Mouse (Mus musculus): ENCODE data around the gene 1700034J05Rik. TPM values are rescaled to one million over a fixed set of nuclear protein-coding genes. Genes with fewer than 3 reads are reported as not detected.
A peak's percentile ranks its signal among the peaks of the same experiment; 100 is the strongest.

1700034J05Rik gene
- polyA plus RNA-seq, 1 experiment from 2014 or later: 0.34 TPM

- no peak overlapping the region for H3K27ac ChIP-seq (ENCODE audit: low read depth)
Measured at GRCm38 (mm10) chr6:146928108-146928507, 26.1 kb downstream of the 1700034J05Rik start.

GRCm38 (mm10) chr6:146926415-146926980 lies 27.7 kb downstream of the 1700034J05Rik start:
- Histone ChIP-seq H3K36me3 (ENCODE audit: control insufficient read depth, insufficient read depth, low read length) (no peaks in the 10 kb centered on the region), H3K27ac (ENCODE audit: low read depth) (no peak overlapping the region)
- WGBS: 74% methylated on average over 5 of the region's 5 CpGs

More at GRCm38 (mm10) chr6:146928108-146928507, 26.1 kb downstream of the 1700034J05Rik start:
- no peaks in the 10 kb centered on the region for H3K27me3 ChIP-seq (replicated peaks; ENCODE audit: control insufficient read depth, insufficient read depth, low read length)
- DNase-seq (ENCODE audit: low spot score) (no peak), ATAC-seq (replicated peaks; ENCODE audit: low FRiP score, low TSS enrichment, low read depth) (no peak)
- 32% methylated on average over 3 of the region's 3 CpGs for WGBS
- H3K4me1 ChIP-seq (replicated peaks; ENCODE audit: control insufficient read depth, insufficient read depth, low read length): peaks cover 16% of the 10 kb centered on the region; the same call in 1 of the 2 replicates
- no peak overlapping the region for H3K4me3 ChIP-seq (ENCODE audit: low read depth, low read length)
- H3K36me3 ChIP-seq (ENCODE audit: control insufficient read depth, insufficient read depth, low read length): no peaks in the 10 kb centered on the region
- H3K9me3 ChIP-seq (ENCODE audit: control insufficient read depth, low read length): no peaks in the 10 kb centered on the region
- H3K9ac ChIP-seq (ENCODE audit: low read length): no peak overlapping the region
- no peak overlapping the region for H3K4me2 ChIP-seq (ENCODE audit: low read length)

GRCm38 (mm10) chr6:146918341-146918740 lies 35.9 kb downstream of the 1700034J05Rik start:
- H3K4me3 ChIP-seq (ENCODE audit: low read depth, low read length): no peak overlapping the region
- no peaks in the 10 kb centered on the region for H3K9me3 ChIP-seq (ENCODE audit: control insufficient read depth, low read length)
- no peak overlapping the region for H3K9ac ChIP-seq (ENCODE audit: low read length)
- WGBS: 89% methylated on average over 6 of the region's 6 CpGs
- H3K27me3 ChIP-seq (replicated peaks; ENCODE audit: control insufficient read depth, insufficient read depth, low read length): no peaks in the 10 kb centered on the region
- H3K27ac ChIP-seq (ENCODE audit: low read depth): no peak overlapping the region
- H3K4me1 ChIP-seq (replicated peaks; ENCODE audit: control insufficient read depth, insufficient read depth, low read length): peaks cover 9% of the 10 kb centered on the region; the same call in 1 of the 2 replicates
- H3K36me3 ChIP-seq (ENCODE audit: control insufficient read depth, insufficient read depth, low read length): no peaks in the 10 kb centered on the region
- no peak overlapping the region for H3K4me2 ChIP-seq (ENCODE audit: low read length)
- DNase-seq (ENCODE audit: low spot score) (no peak), ATAC-seq (replicated peaks; ENCODE audit: low FRiP score, low TSS enrichment, low read depth) (no peak)

More at GRCm38 (mm10) chr6:146926415-146926980, 27.7 kb downstream of the 1700034J05Rik start:
- Histone ChIP-seq H3K9me3 (ENCODE audit: control insufficient read depth, low read length) (no peaks in the 10 kb centered on the region), H3K4me3 (ENCODE audit: low read depth, low read length) (no peak overlapping the region), H3K27me3 (replicated peaks; ENCODE audit: control insufficient read depth, insufficient read depth, low read length) (no peaks in the 10 kb centered on the region), H3K9ac (ENCODE audit: low read length) (no peak overlapping the region), H3K4me2 (ENCODE audit: low read length) (no peak overlapping the region), H3K4me1 (replicated peaks; ENCODE audit: control insufficient read depth, insufficient read depth, low read length) (peaks cover 12% of the 10 kb centered on the region; the same call in 1 of the 2 replicates)
- DNase-seq (ENCODE audit: low spot score) (no peak), ATAC-seq (replicated peaks; ENCODE audit: low FRiP score, low TSS enrichment, low read depth) (no peak)

DNA sequence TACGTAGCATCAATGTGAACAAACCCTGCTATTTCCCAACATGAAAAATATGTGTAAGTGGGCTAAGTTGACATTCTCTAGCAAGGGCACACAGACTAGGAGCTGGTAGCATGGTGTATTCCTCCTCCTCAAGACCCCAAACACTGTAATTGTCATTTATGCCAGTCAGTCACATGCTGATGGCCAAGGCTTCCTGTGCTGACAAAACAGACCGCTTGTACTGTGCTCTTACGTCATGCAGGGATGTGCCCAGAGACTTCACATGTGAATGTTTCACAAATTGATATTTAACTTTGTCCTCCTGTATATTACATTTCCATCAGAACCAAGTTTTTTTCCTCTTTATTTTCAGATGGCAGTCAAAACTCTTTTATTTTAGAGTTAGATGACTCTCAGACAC lies 36.8 kb downstream of the 1700034J05Rik start:
- no peaks in the 10 kb centered on the region for H3K36me3 ChIP-seq (ENCODE audit: control insufficient read depth, insufficient read depth, low read length)
- WGBS: 84% methylated on average over 3 of the region's 3 CpGs
- H3K4me2 ChIP-seq (ENCODE audit: low read length): no peak overlapping the region
- H3K9me3 ChIP-seq (ENCODE audit: control insufficient read depth, low read length): no peaks in the 10 kb centered on the region
- DNase-seq (ENCODE audit: low spot score): no peak
- no peak overlapping the region for H3K9ac ChIP-seq (ENCODE audit: low read length)
- H3K27me3 ChIP-seq (replicated peaks; ENCODE audit: control insufficient read depth, insufficient read depth, low read length): no peaks in the 10 kb centered on the region
- H3K4me3 ChIP-seq (ENCODE audit: low read depth, low read length): no peak overlapping the region
- ATAC-seq (replicated peaks; ENCODE audit: low FRiP score, low TSS enrichment, low read depth): no peak
- no peak overlapping the region for H3K27ac ChIP-seq (ENCODE audit: low read depth)
- H3K4me1 ChIP-seq (replicated peaks; ENCODE audit: control insufficient read depth, insufficient read depth, low read length): peaks cover 17% of the 10 kb centered on the region; the same call in 1 of the 2 replicates

DNA sequence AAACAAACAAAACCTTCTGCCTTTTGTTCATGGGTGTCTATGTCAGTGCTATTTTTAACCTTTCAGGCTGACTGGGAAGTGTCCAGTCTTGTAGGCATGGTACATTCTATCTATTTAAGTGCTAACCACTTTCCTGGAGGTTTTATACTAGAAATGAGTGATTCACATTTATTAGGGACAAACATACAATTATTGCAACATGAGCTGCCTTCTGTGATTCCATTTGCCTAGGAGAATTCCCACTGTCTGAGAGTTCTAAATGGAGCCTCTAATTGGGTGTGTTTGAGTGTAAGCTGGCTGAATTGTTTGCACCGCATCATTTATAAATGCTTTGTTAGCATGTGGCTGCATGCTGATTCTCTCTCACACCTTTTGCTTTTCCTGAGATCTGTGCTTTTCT lies 38.4 kb downstream of the 1700034J05Rik start:
- no peak for DNase-seq (ENCODE audit: low spot score)
- WGBS: 93% methylated on average over 1 of the region's 1 CpGs
- H3K9ac ChIP-seq (ENCODE audit: low read length): no peak overlapping the region
- H3K4me3 ChIP-seq (ENCODE audit: low read depth, low read length): no peak overlapping the region
- no peaks in the 10 kb centered on the region for H3K27me3 ChIP-seq (replicated peaks; ENCODE audit: control insufficient read depth, insufficient read depth, low read length)
- no peak overlapping the region for H3K4me2 ChIP-seq (ENCODE audit: low read length)
- no peaks in the 10 kb centered on the region for H3K36me3 ChIP-seq (ENCODE audit: control insufficient read depth, insufficient read depth, low read length)
- ATAC-seq (replicated peaks; ENCODE audit: low FRiP score, low TSS enrichment, low read depth): no peak
- H3K9me3 ChIP-seq (ENCODE audit: control insufficient read depth, low read length): no peaks in the 10 kb centered on the region
- no peak overlapping the region for H3K27ac ChIP-seq (ENCODE audit: low read depth)
- H3K4me1 ChIP-seq (replicated peaks; ENCODE audit: control insufficient read depth, insufficient read depth, low read length): peaks cover 30% of the 10 kb centered on the region

- peak overlapping the region; percentile 74 for H3K27ac ChIP-seq (ENCODE audit: low read depth)
- no peaks in the 10 kb centered on the region for H3K9me3 ChIP-seq (ENCODE audit: control insufficient read depth, low read length)
- H3K36me3 ChIP-seq (ENCODE audit: control insufficient read depth, insufficient read depth, low read length): no peaks in the 10 kb centered on the region
- H3K9ac ChIP-seq (ENCODE audit: low read length): no peak overlapping the region
- H3K4me3 ChIP-seq (ENCODE audit: low read depth, low read length): no peak overlapping the region
- no peaks in the 10 kb centered on the region for H3K27me3 ChIP-seq (replicated peaks; ENCODE audit: control insufficient read depth, insufficient read depth, low read length)
- ATAC-seq (replicated peaks; ENCODE audit: low FRiP score, low TSS enrichment, low read depth) (no peak), DNase-seq (ENCODE audit: low spot score) (no peak)
- 22% methylated on average over 4 of the region's 4 CpGs for WGBS
- peak overlapping the region; percentile 15; the same call in 1 of the 2 replicates for H3K4me2 ChIP-seq (ENCODE audit: low read length)
- H3K4me1 ChIP-seq (replicated peaks; ENCODE audit: control insufficient read depth, insufficient read depth, low read length): peaks cover 30% of the 10 kb centered on the region
Measured at GRCm38 (mm10) chr6:146913489-146914198, 40.6 kb downstream of the 1700034J05Rik start.

- H3K27ac ChIP-seq (ENCODE audit: low read depth): peak overlapping the region; percentile 74
- no peaks in the 10 kb centered on the region for H3K9me3 ChIP-seq (ENCODE audit: control insufficient read depth, low read length)
- H3K27me3 ChIP-seq (replicated peaks; ENCODE audit: control insufficient read depth, insufficient read depth, low read length): no peaks in the 10 kb centered on the region
- no peak overlapping the region for H3K4me3 ChIP-seq (ENCODE audit: low read depth, low read length)
- H3K4me1 ChIP-seq (replicated peaks; ENCODE audit: control insufficient read depth, insufficient read depth, low read length): peaks cover 30% of the 10 kb centered on the region
- ATAC-seq (replicated peaks; ENCODE audit: low FRiP score, low TSS enrichment, low read depth) (0 out of 2 replicates have a peak, but pooled peaks have one; percentile 40), DNase-seq (ENCODE audit: low spot score) (no peak)
- H3K4me2 ChIP-seq (ENCODE audit: low read length): no peak overlapping the region
- 17% methylated on average over 3 of the region's 3 CpGs for WGBS
- H3K9ac ChIP-seq (ENCODE audit: low read length): no peak overlapping the region
- H3K36me3 ChIP-seq (ENCODE audit: control insufficient read depth, insufficient read depth, low read length): no peaks in the 10 kb centered on the region
Measured at GRCm38 (mm10) chr6:146912835-146913488, 41.3 kb downstream of the 1700034J05Rik start.

DNA sequence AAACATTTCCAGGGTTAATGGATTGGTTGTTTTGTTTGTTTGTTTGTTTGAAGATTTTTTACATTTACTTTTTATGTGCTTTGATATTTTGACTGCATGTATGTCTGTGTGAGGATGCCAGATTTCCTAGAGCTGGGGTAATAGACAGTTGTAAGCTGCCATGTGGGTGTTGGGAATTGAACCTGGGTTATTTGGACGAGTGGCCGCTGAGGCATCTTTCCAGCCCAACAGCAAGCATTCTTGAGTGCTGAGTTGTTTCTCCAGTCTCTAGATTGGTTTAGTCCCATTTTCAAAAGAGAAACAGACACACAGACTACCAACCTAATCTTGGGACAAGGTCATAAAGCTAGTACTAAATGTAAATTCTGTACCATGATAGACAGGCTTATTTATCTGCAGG lies 43.4 kb downstream of the 1700034J05Rik start:
- Histone ChIP-seq H3K9ac (ENCODE audit: low read length) (no peak overlapping the region), H3K36me3 (ENCODE audit: control insufficient read depth, insufficient read depth, low read length) (no peaks in the 10 kb centered on the region), H3K27me3 (replicated peaks; ENCODE audit: control insufficient read depth, insufficient read depth, low read length) (no peaks in the 10 kb centered on the region), H3K27ac (ENCODE audit: low read depth) (no peak overlapping the region), H3K4me2 (ENCODE audit: low read length) (no peak overlapping the region), H3K4me1 (replicated peaks; ENCODE audit: control insufficient read depth, insufficient read depth, low read length) (peaks cover 40% of the 10 kb centered on the region), H3K9me3 (ENCODE audit: control insufficient read depth, low read length) (no peaks in the 10 kb centered on the region), H3K4me3 (ENCODE audit: low read depth, low read length) (no peak overlapping the region)
- ATAC-seq (replicated peaks; ENCODE audit: low FRiP score, low TSS enrichment, low read depth): no peak
- 76% methylated on average over 2 of the region's 2 CpGs for WGBS
- DNase-seq (ENCODE audit: low spot score): no peak
